Mouse (Mus musculus) lung, postnatal 25 days (tissue): Measurements from ENCODE around the gene Vmn1r28.
"Not testable (repeated sequence)": the region's sequence is repeated elsewhere in the genome, so short reads cannot be mapped to it uniquely, and the experiment has no call there.

Experiments used
- DNase-seq: peaks from one replicate; pipeline ENCODE4 v3.0.0; 2022; ENCODE audit warnings: low spot score

Gene Vmn1r28

DNA sequence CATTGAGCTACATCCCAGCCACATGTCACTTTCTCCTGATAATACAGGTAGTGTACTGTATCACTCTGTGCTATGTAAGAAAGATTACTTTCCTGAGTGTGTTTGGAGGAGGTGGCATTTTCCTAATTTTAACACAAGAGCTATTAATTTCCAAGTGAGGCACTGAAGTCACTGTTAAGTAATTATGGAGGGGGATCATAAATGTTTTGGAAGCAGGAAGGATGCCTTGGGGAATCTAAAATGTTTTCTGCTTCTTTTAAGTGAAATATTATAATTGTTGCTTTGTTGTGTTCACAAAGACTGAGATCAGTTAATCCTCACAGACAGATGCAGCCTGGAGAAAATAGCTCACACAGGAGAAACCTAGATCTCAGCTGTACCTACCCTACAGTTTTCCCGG is at the start of gene Vmn1r28:
TSS of gene Vmn1r28 (plus strand) at position 301 of the 400 bp plus-strand sequence.
- DNase-seq = no peak

DNA sequence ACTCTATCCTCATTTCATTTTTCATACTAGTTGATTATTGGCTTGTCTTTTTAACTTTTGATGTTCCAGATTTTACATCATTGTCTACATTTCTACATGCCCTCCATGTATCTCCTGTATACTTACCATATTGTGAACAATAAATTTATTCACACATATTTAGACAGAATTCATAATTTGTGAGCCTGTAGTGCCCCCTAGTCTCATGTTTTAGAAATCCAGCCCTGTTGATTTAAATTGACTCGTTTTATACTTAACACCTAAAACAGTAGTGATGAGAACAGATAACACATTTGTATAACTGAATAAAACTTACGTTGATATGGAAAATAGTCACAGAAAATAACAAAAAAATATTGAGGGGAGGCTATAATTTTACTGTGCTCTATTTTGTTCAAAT is 45.7 kb upstream of the Vmn1r28 start:
- DNase-seq = no peak

DNA sequence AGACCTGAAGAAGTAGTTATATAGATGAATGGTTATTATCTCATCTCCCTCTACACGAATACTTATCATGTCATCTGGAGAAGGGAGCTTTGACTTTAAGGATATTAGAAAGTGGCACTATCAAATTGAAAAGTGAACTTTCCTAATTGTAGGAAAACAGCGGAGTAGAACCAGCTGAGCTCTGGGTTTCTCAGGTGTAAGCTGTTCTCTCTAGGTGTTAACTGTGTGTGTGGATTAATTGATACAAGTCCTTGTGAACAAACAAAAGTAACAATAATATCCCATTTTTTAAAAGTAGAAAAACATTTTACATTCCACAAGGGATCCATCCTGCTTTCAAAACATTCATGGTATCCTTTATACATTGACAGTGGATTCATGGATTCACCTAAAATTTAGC is 43.1 kb upstream of the Vmn1r28 start, which contains the start of gene Vmn1r27:
TSS of gene Vmn1r27 (minus strand) at position 101 of the 400 bp plus-strand sequence.
- no peak for DNase-seq

DNA sequence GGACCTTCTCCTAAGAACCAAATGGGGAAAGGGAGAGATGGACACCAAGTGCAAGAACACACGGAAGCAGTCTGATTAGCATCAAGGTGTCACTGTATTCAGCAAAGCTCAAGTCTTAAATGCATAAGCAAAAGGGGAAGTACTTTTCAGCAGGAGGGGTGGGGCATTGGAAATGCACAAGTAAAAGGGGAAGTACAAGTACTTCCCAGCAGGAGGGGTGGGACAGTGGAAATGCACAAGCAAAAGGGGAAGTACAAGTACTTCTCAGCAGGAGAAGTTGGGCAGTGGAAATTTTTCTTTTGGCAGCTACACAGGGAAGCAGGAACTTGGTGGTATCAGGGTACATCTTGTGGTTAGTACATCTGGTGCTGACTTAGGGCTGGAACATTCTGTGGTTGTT is 17.8 kb downstream of the Vmn1r28 start:
- DNase-seq = not testable (repeated sequence)

DNA sequence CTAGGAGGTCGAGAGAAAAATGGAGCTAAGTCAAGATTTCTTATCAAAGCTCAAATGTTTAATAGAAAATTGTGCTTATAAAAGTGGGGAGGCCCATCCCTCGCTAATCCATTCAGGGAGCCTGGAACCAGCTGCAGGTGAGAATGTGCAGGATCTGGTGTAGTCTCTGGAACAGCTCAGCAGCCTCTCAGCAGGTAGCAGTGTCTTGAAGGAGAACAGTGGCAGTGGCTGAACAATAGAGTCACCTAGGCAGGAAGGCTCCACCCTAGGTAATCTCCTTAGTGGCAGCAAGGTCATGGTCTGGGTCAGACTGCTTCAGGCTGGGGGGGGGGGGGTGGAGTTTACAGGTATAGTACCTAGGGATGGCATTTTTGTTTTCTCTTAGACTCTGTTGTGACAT is 30.4 kb downstream of the Vmn1r28 start:
- no peak for DNase-seq

DNA sequence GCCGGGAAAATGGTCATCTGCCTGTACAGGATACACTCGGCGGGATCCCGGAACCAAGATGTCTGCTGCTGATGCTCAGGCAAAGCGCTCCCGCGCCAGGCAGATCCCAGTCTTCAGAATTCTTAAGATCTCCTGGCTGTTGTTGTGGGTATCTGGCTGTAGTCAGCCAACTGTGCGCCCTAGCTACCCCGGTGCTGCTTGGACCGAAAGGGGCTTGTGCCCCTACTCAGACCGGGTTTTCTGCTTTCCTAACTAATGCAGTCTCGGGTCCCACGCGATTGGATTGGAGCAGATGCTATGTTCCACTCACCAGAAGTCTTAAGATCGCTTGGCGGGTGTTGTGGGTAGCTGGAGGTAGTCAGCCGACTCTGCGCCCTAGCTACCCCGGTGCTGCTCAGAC is 36.7 kb downstream of the Vmn1r28 start:
- not testable (repeated sequence) for DNase-seq

DNA sequence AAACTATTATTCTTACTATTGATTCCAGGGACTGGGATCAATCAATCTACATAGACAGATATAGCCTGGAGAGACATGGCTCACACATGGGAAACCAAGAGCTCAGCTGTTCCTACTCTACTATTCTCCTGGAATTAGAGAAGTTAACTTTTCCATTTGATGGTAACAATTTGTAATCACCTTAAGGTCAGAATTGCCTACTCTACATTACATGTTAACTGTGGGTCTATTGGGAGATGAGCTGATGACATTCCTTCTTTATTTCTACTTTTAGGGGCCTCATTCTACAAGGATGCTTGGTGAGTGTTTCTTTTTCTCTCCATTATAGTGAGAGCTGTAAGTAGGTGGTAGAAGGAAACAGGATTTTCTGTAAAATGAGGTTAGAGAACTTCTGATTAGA is 39.4 kb downstream of the Vmn1r28 start, which contains the start of gene Vmn1r29:
TSS of gene Vmn1r29 (plus strand) at position 301 of the 400 bp plus-strand sequence.
- no peak for DNase-seq
